Mouse (Mus musculus) megakaryocyte, embryonic 14.5 days (primary cell): ENCODE results near the gene Abca7. TPM values are rescaled to one million over a fixed set of nuclear protein-coding genes. Genes with fewer than 3 reads are reported as not detected.

ENCODE experiments used
- H3K27me3 ChIP-seq: replicated peaks from 2 replicates; pipeline ENCODE3; 2012; ENCODE audit warnings: inconsistent platforms
- H3K36me3 ChIP-seq: replicated peaks from 2 replicates; pipeline ENCODE3; 2012; ENCODE audit warnings: low read length, inconsistent platforms, mixed read lengths
- H3K4me1 ChIP-seq: 2 replicates; pipeline ENCODE4 v1.6.1; 2012; ENCODE audit warnings: inconsistent platforms
- H3K4me3 ChIP-seq: replicated peaks from 2 replicates; pipeline ENCODE3; 2012; ENCODE audit warnings: moderate library complexity, mild to moderate bottlenecking, inconsistent platforms
- H3K9me3 ChIP-seq: 2 replicates; pipeline ENCODE4 v1.6.1; 2012; ENCODE audit warnings: inconsistent platforms
- FLI1 ChIP-seq: IDR thresholded peaks from 2 replicates; pipeline ENCODE4 v1.6.1; 2012; ENCODE audit warnings: low read length, inconsistent platforms, mixed read lengths
- GATA1 ChIP-seq: IDR thresholded peaks from 3 replicates; pipeline ENCODE4 v1.6.1; 2012; ENCODE audit warnings: mixed read lengths, low read length, inconsistent platforms, borderline replicate concordance
- polyA plus RNA-seq: library from polyadenylated mRNA; stranded (reverse); fragments of >175 nt; gene quantifications from 2 replicates; pipeline ENCODE4 v1.2.3, GENCODE M21; 2012; ENCODE audit warnings: low replicate concordance; ENCODE audit not compliant: insufficient read depth

Gene Abca7
- polyA plus RNA-seq, 1 experiment, result 47.4 TPM

DNA sequence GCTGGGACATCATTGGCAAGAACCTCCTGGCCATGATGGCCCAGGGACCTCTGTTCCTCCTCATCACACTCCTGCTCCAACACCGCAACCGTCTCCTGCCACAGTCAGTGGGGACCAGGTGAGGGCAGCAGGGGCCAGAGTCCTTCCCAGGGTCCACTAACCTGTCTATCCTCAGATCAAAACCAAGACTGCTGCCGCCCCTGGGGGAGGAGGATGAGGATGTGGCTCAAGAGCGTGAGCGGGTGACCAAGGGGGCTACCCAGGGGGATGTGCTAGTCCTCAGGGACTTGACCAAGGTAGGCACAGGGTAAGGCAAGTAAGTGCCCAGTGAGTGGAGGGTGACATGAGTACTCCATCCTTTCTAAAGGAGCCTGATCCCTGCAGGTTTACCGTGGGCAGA lies 15.4 kb downstream of the Abca7 start:
- no peak overlapping the region for H3K4me3 ChIP-seq
- H3K9me3 ChIP-seq, result peaks cover 3% of the 10 kb centered on the region; the same call in 1 of the 2 replicates
- peaks cover 80% of the 10 kb centered on the region for H3K4me1 ChIP-seq
- TF ChIP-seq GATA1 (no peak), FLI1 (no peak)
- peaks cover 96% of the 10 kb centered on the region for H3K36me3 ChIP-seq
- H3K27me3 ChIP-seq, result no peaks in the 10 kb centered on the region

DNA sequence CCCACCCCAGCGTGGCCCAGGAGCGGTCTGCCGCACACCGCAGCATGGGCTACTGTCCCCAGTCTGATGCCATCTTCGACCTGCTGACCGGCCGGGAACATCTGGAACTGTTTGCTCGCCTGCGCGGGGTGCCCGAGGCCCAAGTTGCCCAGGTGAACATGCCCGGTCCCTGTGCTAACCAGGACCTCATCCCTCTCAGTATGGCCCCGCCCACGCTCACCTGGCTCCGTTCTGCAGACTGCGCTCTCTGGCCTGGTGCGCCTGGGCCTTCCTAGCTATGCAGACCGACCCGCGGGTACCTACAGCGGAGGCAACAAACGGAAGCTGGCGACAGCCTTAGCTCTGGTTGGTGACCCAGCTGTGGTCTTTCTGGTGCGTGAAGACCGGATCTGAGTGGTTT lies 17.3 kb downstream of the Abca7 start:
- Histone ChIP-seq H3K9me3 (peaks cover 3% of the 10 kb centered on the region; the same call in 1 of the 2 replicates), H3K27me3 (no peaks in the 10 kb centered on the region), H3K36me3 (peaks cover 91% of the 10 kb centered on the region), H3K4me1 (peaks cover 72% of the 10 kb centered on the region), H3K4me3 (no peak overlapping the region)
- no peak for TF ChIP-seq GATA1
- no peak for TF ChIP-seq FLI1

DNA sequence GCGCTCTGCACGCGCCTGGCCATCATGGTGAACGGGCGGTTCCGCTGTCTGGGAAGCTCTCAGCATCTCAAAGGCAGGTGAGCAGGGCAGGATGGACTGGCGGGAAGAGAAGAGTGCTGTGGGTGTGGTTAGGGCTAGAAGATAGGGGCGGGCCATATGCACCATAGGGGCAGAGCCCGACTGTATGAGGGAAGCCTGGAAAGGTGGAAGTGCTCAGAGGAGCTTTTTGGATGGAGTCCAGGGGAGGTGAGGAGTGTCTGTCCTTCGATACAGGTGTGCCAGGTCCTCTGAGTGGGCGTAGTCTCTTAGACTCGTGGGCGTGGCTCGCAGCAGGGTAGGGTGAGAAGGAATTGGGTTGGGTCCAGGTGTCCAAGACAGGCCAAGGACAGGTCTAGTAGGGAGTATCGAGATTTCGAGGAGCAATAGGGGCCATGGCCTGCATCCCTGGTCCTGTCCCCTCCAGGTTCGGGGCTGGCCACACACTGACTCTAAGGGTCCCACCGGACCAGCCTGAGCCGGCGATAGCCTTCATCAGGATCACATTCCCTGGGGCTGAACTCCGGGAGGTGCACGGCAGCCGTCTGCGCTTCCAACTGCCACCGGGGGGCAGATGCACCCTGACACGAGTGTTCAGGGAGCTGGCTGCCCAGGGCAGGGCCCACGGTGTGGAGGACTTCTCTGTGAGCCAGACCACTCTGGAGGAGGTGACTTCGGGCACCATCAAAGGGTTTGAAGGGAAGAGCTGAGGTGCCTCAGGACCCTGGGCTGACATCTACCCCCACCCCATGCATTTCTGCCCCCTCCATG lies 18.4 kb downstream of the Abca7 start:
- Histone ChIP-seq H3K36me3 (peaks cover 90% of the 10 kb centered on the region), H3K27me3 (no peaks in the 10 kb centered on the region), H3K4me3 (peak overlapping the region; percentile 78), H3K9me3 (peaks cover 2% of the 10 kb centered on the region; the same call in 1 of the 2 replicates), H3K4me1 (peaks cover 78% of the 10 kb centered on the region)
- no peak for TF ChIP-seq FLI1
- TF ChIP-seq GATA1, result no peak

DNA sequence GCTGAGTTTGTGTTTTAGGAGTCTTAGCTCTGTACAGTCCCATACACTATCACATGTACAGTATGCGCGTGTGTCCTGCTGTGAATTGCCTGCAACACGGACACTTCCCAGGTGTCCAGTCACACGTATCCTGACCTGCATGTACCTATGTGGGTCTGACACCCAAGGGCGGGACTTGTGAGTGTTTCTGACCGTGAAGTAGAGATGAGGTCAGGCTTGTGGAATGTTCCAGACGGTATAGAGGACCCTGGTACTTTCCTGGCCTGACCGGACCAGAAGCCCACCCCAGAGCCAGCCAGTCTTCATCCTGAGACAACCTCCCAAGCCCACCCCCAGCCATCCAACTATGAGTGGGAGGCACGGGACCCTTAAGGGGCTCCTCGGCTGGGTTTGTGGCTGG lies 19.3 kb downstream of the Abca7 start:
- TF ChIP-seq FLI1 (no peak), GATA1 (no peak)
- Histone ChIP-seq H3K9me3 (no peaks in the 10 kb centered on the region), H3K4me1 (peaks cover 83% of the 10 kb centered on the region), H3K36me3 (peaks cover 90% of the 10 kb centered on the region), H3K4me3 (peak overlapping the region; percentile 76), H3K27me3 (no peaks in the 10 kb centered on the region)

DNA sequence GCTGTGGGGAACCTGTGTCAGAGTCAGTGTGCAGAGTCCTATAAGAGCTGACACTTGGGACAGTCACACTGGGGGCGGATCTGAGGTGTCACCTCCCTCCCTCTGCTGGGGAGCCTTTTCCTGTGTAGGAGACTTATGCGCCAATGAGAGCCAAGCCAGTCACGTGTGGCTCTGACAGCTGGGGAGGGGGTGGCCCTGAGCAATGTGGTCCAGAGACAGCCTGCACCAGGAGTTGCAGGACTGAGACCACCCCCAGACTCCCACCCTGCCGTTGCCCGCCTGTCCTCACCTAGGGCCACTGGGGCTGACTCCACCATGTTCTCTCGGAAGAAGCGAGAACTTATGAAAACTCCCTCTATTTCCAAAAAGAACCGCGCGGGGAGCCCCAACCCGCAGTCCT lies 20.2 kb downstream of the Abca7 start, which contains the start of gene Arhgap45:
Gene Arhgap45, plus strand, starts transcription at position 143 of the 400 bp plus-strand sequence.
- Histone ChIP-seq H3K4me3 (peak within 1 kb of the TSS; percentile 97), H3K27me3 (no peaks in the 10 kb centered on the region), H3K4me1 (peaks cover 87% of the 10 kb centered on the region), H3K9me3 (no peaks in the 10 kb centered on the region), H3K36me3 (peaks cover 90% of the 10 kb centered on the region)
- no peak for TF ChIP-seq FLI1
- TF ChIP-seq GATA1, result no peak

DNA sequence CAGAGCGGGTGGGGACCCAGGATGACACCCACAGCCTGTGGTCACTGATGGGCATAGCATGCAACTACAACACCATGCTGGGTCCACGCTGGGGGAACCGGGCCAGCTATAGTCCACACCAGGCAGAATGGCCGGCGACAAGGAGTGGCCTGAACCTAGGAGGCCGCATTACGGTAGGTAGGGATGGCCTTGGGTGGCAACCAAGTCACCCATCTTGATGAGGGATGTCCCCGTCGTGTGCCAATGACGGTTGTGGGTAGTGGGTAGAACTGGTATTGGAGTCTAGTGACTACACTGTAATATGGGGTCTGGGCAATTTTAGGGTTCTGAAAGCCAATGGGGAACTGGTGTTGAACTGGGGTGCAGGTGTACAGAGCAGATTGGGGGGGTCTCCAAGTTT lies 20.6 kb downstream of the Abca7 start:
- Histone ChIP-seq H3K36me3 (peaks cover 90% of the 10 kb centered on the region), H3K27me3 (no peaks in the 10 kb centered on the region), H3K4me3 (peak overlapping the region; percentile 97), H3K9me3 (no peaks in the 10 kb centered on the region), H3K4me1 (peaks cover 87% of the 10 kb centered on the region)
- TF ChIP-seq GATA1, result no peak
- TF ChIP-seq FLI1, result no peak

DNA sequence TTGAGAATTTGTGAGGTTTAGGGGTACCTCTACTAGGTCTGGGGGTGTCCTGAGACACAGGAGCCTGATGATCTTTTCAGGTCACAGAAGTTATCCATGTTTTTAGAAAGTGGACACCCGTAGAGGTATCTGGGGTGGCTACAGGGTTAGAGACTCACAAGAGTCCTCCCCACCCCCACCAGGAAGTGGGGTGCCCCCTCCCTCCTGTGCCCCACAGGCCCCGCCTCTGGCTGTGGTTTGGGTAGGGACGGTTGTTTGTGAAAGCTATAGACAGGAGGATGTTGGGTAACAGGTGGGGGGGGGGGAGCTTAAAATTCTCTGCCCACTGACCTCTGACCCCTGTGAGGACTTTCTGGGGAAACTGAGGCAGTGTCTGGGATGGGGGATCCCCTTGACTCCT lies 21.1 kb downstream of the Abca7 start:
- H3K36me3 ChIP-seq, result peaks cover 90% of the 10 kb centered on the region
- no peaks in the 10 kb centered on the region for H3K27me3 ChIP-seq
- H3K4me1 ChIP-seq, result peaks cover 87% of the 10 kb centered on the region
- H3K9me3 ChIP-seq, result no peaks in the 10 kb centered on the region
- TF ChIP-seq FLI1 (no peak), GATA1 (no peak)
- peak overlapping the region; percentile 97 for H3K4me3 ChIP-seq

DNA sequence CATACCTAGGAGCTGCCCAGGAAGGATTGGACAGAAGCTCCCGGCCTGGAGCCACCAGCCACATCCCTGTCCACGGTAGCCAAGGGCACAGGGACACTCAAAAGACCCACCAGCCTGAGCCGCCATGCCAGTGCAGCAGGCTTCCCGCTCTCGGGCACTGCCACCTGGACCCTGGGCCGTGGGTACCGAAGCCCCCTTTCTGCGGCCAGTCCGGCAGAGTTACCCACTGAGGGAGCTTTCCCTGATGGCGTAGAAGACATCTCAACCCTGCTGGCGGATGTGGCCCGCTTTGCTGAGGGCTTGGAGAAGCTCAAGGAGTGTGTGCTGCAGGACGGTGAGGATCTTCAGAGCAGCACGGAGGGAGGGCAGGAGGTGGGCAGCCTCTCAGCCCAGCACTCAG lies 21.5 kb downstream of the Abca7 start:
- no peaks in the 10 kb centered on the region for H3K27me3 ChIP-seq
- peak overlapping the region; percentile 97 for H3K4me3 ChIP-seq
- peaks cover 90% of the 10 kb centered on the region for H3K36me3 ChIP-seq
- no peaks in the 10 kb centered on the region for H3K9me3 ChIP-seq
- no peak for TF ChIP-seq FLI1
- TF ChIP-seq GATA1, result no peak
- peaks cover 90% of the 10 kb centered on the region for H3K4me1 ChIP-seq

DNA sequence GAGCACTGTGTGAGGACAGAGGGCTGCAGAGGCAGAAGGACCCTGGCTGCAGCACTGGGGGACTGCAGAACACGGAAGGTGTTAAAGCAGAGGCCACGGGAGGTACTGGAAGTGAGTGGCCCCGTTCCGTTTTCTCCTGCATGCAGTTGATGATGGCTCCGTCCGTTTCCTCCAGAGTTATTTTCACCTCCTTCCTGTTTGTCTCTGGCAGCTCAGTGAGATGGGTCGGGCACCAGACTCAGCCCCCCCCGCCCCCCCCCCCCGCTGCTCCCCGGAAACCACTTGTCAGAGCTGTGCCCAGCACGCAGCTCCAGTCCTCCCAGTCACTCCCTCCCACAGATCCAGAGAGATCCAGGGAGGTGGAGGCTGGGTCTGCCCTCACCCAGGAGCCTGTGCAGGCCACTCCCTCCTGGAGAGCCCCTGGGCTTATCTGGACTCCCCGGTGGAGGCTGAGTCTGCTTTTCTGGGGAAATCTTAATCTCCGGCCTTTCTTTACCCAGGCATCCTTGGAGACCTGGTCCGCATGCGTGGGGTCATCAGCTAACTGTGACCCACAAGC lies 22.5 kb downstream of the Abca7 start:
- TF ChIP-seq FLI1 (no peak), GATA1 (no peak)
- Histone ChIP-seq H3K4me3 (peak overlapping the region; percentile 92), H3K9me3 (no peaks in the 10 kb centered on the region), H3K36me3 (peaks cover 90% of the 10 kb centered on the region), H3K4me1 (peaks cover 92% of the 10 kb centered on the region), H3K27me3 (no peaks in the 10 kb centered on the region)

DNA sequence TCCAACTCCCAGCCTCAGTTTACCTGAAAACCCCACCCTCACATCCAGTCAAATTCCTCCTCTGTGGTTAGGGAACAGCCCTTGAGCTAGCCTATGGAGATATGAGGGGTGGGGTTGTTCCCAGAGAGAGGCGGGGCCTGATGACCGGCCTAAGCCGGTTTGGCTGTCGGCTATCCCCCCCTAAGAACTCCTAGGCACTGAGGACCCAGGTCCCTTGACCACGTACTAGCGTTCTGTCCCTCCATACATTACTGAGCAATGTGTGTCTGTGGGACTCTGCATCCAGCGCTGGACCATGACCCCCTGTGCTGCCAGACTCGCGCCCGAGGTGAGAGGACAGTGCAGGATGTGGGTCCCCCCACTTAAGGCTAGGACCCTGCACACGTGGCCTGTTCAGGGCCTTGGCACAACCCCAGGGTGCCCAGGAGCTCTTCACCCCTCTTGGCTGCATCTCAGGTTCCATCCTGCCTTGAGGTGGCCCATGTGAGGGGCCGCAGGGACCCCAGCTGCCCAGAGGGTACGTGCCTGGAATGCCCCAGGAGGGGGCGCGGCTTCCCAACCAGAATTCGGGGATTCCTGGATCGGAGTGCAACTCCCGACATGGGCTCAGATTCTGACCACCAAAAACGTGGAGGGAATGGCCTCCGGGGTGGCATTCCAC lies 23.3 kb downstream of the Abca7 start:
- Histone ChIP-seq H3K27me3 (no peaks in the 10 kb centered on the region), H3K4me1 (peaks cover 92% of the 10 kb centered on the region), H3K36me3 (peaks cover 90% of the 10 kb centered on the region), H3K4me3 (peak overlapping the region; percentile 92), H3K9me3 (no peaks in the 10 kb centered on the region)
- TF ChIP-seq FLI1 (no peak), GATA1 (no peak)
